Mouse (Mus musculus): ENCODE measurements around the gene 4931414P19Rik. TPM values are rescaled to one million over a fixed set of nuclear protein-coding genes. Genes with fewer than 3 reads are reported as not detected.

4931414P19Rik gene
- 1 to 10 TPM; 5.1 to 5.5 TPM for total RNA-seq (2021)
- long read RNA-seq, partial matches to known transcripts = 1 of 2 reads
- long read RNA-seq, other reads (novel, unspliced or antisense) = 1 of 2 reads

DNA sequence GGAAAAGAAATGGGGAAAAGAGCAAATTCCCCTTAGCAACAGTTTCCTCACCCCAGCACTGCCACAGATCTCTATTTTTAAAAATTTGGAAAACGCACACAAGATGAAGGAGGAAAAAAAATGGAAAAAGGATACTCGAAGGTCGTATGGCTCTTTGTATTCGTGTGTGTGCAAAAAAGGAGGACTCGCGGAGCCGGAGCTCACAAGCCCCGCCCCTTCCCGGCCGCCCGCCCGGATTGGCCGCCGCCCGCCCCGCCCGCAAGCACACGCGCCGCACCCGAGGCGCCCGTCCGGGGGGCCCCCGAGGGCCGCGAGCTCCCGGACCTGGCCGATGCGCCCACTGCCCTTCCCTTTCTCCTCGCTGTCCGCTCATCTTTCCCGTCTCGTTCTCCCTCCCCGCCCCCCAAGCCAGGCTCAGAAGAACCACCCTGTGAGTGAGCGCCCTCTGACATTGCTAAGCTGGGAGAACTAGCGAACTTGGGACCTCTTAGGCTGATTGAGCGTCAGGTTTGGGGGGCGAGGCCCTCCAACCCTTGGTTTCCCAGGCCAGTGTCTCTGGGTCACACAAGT, at the start of gene 4931414P19Rik:
Gene 4931414P19Rik (minus strand): TSS at position 242 of the 570 bp plus-strand sequence.
- DNase-seq (ENCODE audit: low spot score in 2 of 2) = peak; percentile 73 to 84

DNA sequence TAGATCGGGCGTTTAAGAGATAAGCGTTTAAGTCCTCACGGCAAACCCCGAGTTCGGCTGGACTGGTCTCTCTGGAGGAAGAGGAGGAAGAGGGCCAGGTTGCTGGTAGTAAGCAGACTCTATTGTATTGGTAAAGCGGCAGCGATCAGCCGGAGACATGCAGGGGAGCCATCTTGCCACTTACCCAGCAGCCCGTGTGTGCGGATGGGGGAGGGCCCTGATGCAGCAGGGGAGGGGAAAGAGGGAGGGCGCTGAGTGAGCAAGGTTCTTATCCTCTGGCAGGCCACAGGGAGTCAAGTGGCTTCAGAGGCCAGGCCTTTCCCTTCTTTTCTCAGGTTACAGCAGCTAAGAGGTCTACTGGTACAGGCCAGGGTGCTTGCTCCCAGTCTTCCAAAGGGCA, 47.7 kb upstream of the 4931414P19Rik start:
- DNase-seq (ENCODE audit: low spot score in 2 of 2) = peak; percentile 77 to 83

DNA sequence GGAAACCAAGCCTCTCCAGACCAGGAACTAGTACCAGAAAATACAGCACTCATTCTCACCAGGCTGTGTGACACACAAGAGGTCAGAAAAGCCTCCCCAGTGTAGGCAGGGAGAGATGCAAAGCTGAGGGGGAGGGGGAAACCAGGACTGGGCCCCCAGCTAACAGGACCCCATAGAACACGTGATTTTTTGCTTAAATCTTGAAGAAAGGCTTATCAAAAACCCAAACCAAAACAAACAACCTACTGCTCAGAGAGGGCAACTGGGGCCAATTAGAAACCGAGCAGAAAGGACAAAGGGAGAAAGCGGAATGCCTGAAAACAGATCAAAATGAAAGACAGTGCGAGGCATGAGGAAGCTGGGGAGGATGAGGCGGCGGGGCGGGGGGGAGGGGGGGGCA, 47.0 kb upstream of the 4931414P19Rik start:
- no peak for DNase-seq (ENCODE audit: low spot score in 2 of 2)

DNA sequence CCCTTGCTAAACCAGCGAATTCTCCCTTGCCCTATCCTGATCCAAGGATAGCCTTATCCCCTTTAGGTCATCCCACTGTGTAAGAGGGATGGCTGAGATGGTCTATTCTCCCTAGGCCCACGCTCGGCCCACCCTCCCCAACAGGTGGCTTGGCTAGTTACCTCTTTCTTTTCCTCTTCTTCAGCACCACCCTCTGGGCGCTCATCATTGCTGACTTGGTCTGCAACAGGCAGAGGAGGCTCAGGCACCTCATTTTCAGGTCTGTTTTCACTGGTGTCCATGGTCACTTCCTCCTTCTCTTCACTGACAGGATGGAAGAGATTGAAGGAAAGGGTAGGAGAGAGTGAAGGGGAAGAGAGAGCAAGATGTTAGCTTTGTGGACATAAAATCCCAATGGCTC, 45.8 kb upstream of the 4931414P19Rik start:
- no peak for DNase-seq (ENCODE audit: low spot score in 2 of 2)

DNA sequence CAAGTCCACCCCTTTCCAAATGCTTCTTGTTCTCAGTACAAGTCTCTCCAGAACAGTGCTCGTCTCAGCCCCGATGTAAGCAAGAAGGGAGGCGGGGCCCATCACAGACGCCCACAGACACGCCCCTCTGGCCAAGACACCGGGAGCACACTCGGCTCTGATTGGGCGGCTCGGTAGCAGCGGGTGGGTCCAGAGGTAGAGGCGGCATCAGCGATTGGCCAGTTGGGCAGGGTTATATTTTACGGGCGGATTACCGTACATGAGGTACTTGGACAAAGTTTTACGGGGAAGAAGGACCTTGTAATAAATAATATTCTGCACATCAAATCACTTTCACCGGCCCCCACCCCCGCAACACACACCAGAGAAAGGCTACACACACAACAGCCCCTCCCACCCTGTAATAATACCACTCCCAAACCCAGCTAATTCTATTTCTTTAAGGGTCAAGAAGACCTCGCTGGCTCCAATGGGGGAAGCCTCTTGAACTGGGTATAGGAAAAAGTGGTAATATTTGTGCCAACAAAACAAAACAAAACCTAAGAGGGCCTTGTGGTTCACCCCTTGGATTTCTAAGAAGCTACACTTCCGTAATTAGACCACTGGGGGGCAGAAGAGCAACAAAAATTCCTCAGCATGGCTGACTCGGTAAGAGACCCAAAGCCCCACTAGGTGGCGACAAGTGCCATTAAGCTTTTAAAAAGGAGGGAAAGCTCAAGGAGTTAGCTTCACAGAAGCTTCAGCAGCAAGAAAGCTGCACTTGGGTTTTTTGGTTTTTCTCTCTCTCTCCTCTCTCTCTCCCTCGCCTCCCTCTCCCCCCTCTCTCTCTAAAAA, 45.0 kb upstream of the 4931414P19Rik start:
- DNase-seq (ENCODE audit: low spot score in 2 of 2) = peak; percentile 87 to 89

DNA sequence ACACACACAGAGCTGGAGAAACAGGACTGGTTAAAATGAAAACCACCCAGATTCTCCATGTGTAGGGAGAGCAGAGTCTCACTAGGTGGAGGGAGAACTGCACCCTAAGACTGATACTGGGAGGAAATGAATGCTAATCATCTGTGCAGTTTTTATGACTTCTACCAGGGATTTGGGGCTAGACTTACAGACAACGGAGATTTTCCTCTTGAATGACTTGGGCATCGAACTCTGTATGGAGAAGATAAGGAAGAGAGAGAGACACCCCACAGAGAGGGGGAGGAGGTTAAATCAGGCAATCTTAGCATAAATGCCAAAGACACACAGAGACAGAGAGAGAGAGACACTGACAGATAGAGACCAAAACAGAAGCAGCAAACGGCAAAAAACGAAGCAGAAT, 42.1 kb upstream of the 4931414P19Rik start:
- DNase-seq (ENCODE audit: low spot score in 2 of 2) = no peak

DNA sequence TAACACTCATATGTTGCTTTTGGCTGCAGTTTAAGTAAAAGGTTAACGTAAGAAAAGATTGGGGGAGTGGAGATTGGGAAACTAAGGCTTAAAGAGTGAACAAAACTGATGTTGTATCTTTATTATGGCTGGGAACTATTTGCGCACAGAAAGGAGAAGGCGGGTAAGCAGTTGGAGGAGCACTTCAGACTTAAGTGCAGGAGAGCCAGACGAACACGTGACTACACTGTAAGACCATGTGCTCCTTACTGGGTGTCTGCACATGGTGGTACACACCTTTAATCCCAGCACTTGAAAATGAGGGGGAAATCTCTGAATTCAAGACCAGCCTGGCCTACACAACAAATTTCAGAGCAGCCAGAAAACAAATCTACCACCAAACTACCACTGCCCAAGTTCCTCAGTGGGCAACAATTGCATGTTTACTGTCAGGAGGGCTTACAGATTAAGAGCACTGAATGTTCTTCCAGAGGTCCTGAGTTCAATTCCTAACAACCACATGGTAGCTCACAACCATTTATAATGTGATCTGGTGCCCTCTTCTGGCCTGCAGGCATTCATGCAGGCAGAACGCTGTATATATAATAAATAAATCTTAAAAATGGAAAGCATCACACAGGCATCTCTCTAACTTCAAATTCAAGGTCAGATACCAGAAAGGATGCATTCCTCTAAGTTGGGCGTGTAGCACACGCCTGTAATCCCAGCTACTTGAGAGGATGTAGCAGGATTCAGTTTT, 41.3 kb upstream of the 4931414P19Rik start:
- no peak for DNase-seq (ENCODE audit: low spot score in 2 of 2)

DNA sequence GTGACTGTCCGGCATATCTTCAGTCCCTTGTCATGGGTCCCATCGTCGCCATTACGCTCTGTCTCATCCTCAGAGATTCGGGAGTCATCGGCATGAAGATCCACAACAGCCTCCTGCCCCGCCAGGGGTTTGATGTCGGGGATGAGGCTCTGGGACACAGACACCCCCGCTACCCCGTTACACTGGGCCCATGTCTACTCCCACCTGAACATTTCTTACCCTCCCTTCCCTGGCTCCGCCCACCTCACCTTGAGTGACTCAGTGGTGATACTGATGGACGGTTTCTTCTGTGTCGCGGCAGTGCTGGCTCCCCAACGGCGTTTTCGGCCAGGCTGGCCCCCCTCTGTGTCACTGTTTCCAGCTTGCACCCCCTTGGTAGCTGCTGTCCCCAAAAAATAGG, 40.7 kb upstream of the 4931414P19Rik start:
- DNase-seq (ENCODE audit: low spot score in 2 of 2) = no peak

DNA sequence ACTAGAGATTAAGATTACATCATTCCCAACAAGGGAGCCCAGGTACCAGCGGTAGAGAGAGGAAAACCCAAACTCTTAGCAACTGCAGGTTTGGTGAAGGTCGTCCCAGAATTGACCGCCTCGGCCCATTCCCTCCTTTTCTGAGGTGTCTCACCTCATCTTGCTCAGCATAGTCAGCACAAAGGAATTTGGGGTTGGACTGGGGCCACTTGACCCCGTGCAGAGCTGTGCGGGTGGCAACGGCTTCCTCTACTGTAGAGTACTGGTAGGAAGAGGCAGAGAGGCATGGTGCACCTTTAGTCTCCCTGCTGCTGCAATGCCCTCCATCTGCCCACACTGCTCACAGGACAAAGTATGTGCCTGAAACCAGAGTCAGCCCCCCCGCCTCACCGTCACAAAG, 38.5 kb upstream of the 4931414P19Rik start:
- DNase-seq (ENCODE audit: low spot score in 2 of 2) = no peak

DNA sequence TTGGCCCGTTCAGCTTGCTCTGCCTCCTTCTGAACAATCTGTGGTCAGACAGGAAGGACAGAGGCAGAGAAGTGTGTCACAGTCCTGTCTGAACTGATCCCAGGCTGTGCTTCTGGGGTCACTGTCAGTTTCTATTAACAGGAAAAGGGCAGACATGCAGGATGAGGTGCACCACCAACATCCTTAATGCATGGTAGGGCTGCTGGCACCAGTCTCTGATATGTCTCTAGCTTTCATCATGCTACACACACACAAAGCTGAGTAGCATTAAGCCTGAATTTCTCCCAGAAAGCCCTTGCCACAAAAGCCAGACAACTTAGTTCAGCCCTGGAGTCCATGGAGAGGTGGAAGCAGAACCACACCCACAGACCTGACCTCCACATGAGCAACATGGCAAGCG, 37.2 kb upstream of the 4931414P19Rik start:
- DNase-seq (ENCODE audit: low spot score in 2 of 2) = no peak

DNA sequence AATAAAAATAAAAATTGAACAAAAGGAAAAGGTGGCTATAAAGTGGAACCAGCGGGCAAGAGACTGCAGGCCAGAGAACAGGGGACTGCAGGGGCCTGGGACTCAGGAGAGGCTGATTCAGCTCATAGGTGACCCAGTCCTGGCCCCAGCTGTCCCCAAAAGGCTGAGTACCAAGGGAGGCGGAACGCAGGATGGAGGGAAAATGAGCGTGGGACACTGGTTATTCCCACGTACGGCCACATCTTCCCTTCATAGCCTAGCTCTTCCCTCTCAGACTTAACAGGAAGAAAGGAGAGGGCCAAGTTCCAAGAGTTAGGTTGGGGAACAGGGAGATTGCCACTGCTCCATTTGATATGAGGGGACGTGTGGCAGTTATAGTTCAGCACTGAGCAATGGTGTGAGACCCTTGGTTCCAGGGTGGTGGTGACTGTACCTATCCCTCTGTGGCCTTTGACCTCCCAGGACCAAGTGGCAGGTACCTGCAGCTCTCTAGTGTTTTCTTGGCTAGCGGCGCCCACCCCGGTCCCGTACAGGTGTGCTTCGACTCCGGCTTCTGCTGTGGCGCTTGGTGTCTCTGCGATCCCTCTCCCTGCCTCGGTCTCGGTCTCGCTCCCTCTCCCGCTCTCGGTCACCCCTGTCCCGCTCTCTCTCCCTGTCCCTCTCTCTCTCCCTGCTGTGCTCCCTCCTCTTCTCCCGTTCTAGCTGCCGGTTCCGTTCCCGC, 36.6 kb upstream of the 4931414P19Rik start:
- peak in 1 of 2 experiments; percentile 36 for DNase-seq (ENCODE audit: low spot score in 2 of 2)

DNA sequence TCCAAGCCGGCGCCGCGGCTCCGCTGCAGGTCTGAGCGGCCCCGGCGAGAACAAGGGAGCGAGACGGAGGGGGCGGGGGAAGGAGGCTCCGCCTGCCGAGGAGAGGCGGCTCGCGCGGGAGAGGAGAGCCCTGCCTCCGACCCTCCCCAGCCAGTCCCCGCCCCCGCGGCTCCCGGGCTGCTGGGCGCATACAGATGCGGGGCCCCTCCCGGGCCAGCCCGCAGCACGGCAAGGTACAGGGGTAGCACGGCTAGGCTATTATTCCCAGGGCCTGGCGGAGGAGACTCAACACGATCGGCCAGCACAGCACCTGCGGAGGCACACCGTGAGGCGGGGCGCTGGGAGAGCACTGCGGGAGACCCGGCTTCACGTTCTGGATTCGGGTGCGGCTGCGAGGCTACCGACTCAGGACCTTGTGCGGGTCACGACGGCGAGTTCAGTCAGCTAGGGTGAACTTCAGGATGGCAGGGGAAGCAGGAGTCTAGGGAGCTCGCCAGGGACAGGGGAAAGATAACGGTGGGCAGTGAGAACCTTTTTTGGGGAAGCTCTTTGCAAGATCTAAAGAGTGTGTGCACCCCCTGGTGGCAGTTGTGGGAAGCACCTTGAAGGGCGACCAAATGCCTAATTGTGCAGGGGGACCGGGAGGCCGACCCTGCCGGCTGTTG, 35.6 kb upstream of the 4931414P19Rik start, which contains the start of gene Cdh24:
Gene Cdh24 (minus strand): TSS at position 60 of the 665 bp plus-strand sequence.
- DNase-seq (ENCODE audit: low spot score in 2 of 2) = peak; percentile 95 to 96

DNA sequence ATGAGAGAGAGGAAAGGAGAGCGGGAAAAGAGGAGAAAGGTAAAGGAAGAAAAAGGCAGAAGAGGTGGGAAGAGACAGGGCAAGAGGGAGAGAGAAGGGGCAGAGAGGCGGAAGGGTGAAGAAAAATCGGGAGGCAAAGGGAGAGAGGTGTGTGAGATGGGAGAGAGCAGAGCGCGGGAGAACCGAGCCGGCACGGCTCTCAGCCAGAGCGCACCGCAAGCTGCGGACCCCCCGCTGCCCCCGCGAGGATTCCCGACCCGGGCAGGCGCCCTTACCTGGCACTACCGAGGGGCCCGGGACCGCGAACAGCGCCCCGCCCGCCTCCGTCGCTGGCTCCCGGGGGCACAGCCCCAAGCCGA, 35.1 kb upstream of the 4931414P19Rik start, which contains the start of gene Gm17606:
Gene Gm17606 (plus strand): TSS at position 7 of the 359 bp plus-strand sequence.
- no peak for DNase-seq (ENCODE audit: low spot score in 2 of 2)

DNA sequence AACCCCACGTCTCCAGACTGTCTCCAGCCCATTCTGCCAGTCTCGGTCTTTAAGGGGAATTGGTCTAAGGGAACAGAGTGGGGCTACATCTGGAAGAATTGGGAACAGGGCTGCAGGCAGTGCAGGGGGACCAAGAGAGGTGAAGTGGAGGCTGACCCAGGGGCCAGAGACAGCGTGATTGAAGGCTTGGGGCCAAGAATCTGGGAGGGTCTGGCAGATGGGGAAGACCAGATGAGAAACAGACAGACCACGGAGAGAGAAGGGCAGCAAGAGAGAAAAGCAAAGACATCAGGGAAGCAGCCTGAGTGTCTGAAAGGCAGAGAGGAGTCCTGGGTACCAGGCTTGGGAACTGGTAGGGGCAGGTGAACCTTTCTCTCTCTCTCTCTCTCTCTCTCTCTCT, 34.3 kb upstream of the 4931414P19Rik start:
- DNase-seq (ENCODE audit: low spot score in 2 of 2) = no peak

DNA sequence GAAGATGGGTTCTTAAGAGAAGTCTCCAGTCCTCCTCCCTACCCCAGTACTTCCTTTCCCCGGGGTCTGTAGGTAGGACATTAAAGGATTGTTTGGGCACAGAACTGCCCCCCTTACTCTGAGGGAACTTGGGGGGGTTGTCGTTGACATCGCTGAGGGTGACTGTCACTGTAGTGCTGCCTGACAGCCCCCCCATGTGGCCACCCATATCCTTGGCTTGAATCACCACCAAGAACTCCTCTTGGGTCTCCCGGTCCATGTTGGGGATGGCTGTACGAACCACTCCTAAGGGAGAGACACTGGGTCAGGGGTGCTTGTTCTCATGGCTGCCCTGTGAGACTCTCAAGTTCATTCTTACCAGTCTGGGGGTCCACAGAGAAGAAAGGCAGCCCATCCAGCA, 32.4 kb upstream of the 4931414P19Rik start:
- DNase-seq (ENCODE audit: low spot score in 2 of 2) = peak; percentile 43 to 65

DNA sequence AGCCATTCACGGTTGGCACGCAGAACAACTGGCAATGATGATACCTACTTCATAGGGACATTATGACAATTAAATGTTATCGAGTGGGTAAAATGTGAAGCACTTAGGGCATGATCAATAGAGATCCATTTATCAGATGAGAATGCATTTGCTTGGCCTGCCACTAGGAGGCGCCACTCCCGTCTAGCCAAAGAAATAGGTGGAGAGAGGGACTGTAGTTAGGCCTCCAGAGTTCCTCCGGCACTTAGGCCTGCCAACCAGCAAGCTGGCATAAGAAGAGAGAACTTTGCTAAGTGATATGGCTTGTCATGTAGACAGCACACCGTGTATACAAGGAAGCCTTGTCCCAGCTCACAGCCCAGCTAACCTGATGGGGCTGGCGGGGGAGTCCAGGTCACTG, 31.2 kb upstream of the 4931414P19Rik start:
- DNase-seq (ENCODE audit: low spot score in 2 of 2) = peak; percentile 65 to 67

DNA sequence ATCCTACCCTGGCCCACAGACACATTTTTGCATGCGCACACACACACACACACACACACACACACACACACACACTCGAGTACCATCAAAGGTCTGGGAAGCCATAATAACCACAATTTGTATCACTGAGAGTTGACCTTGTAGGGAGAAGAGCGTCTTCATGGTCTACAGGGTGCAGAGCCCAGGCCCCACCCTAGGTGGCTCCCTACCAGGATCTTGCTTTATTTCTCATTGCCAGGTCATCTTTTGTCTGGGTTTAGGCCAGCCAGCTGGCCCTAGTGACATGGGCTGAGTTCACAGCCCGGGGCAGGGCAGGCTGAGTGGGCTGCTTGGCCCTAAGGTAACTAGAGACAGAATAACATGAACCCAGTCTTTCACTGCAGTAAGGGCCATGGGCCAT, 28.4 kb upstream of the 4931414P19Rik start:
- DNase-seq (ENCODE audit: low spot score in 2 of 2) = no peak

DNA sequence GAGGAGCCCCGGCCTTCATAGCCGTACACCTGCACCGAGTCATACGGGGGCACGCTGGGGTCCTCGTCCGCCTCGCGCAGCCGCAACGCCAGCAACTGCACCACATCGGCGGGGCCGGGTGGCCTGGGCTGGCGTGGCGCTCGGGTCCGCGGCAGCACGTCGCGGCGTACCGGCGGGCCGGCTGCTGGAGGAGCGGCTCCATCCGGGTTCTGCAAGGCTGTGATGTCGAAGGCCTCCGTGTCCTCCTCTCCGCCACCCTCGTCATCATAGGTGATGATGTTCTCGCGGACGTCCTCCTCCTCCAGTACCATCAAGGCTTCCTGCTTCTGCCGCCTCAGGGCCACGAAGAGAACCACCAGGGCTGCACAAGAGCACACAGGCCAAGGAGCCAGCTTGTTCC, 26.5 kb upstream of the 4931414P19Rik start:
- DNase-seq (ENCODE audit: low spot score in 2 of 2) = no peak

DNA sequence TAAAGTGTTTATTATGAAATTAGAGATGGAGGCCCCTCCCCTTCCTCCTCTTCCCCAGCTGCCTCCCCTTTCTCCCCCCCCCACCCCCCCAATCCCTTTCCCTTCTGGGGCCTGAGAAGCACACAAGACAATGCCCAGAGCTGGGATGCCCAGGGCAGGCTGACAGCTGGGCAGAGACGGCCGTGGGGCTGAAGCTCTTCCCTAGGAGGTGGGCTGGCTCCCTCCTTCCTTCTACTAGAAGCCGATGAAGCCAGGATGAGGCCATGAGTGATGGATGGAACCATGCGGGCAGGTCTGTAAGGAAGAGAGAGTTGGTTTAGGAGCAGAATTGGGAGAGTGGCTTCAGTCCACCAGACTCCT, 25.4 kb upstream of the 4931414P19Rik start:
- DNase-seq (ENCODE audit: low spot score in 2 of 2) = no peak

DNA sequence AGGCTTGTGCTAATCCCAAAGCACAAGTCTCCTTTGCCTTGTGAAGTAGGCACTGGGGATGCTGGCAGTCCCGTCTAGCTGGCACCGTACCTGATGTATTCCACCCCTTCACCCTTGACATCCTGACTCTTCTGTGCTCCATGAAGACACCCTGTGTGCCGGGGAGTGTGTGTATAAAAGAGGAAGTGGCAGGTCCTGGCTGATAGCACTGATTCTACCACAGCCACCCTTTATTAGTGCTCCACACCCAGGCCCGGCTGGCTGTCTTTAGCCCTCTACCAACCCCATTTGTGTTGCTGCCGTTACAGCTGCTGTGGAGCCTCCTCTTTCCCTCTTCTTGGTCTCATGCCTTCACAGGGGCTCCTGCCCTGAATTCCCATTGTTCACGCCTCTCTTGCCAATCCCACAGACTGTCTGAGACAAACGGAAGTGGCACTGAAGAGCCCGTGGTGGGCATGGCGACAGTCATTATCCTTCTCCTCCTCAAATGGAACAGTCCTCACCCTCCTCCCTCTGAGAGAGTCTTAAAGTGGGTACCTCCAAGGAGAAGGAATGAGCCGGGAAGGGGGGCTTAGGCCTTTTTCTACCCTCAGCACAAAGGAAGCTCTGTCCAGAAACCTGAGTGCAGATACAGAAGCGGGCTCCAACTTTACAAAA, 24.9 kb upstream of the 4931414P19Rik start:
- DNase-seq (ENCODE audit: low spot score in 2 of 2) = peak in 1 of 2 experiments; percentile 24

Data from layer of hippocampus, postnatal 10 days (tissue).